In genomic region chr9:70690579-70690978, GRCm38 (mm10) we compare ENCODE assay signal across 1 mouse cellular context.
A peak's percentile ranks its signal among the peaks of the same experiment; 100 is the strongest.
TF ChIP-seq lines count a peak whose summit lies in the region.

No protein-coding gene starts in this region.

TF ChIP-seq in MEL, 35 proteins besides CTCF, POLR2A, EP300 and RAD21 (continued from another document):
- TF ChIP-seq TCF12 (IDR thresholded peaks at IDR 0.05; ENCODE audit: low read depth, low read length) (peak; percentile 64; the same call in 1 of the 2 replicates), GATA1 (IDR thresholded peaks at IDR 0.05; ENCODE audit: low read depth, low read length) (peak; percentile 51; the same call in 1 of the 2 replicates)
